Mouse (Mus musculus) layer of hippocampus, adult 9-11 months (tissue): Measurements from ENCODE around the gene Fat3.
A peak's percentile ranks its signal among the peaks of the same experiment; 100 is the strongest.

Experiments used
- DNase-seq: peaks from one replicate; pipeline ENCODE4 v3.0.0; 2022

Fat3 gene

DNA sequence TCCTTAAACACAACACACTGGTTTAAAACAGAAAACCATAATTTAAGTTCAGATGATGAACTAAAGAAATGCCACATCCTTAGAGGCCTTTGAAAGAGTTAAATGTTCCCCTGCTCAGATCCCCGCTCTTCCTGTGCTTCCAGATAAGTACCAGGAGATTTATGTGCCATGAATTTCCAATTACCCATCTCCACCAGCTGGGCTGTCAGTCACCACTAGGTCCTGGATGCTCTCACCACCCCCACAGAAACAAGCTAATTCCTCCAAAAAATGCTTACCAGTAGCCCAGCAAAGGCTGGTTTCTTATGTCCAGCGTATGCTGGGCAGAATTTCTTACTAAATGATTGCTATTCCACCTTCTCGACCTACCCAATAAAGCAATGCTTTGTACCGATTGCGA is 72.5 kb downstream of the Fat3 start:
- peak; percentile 7 for DNase-seq

DNA sequence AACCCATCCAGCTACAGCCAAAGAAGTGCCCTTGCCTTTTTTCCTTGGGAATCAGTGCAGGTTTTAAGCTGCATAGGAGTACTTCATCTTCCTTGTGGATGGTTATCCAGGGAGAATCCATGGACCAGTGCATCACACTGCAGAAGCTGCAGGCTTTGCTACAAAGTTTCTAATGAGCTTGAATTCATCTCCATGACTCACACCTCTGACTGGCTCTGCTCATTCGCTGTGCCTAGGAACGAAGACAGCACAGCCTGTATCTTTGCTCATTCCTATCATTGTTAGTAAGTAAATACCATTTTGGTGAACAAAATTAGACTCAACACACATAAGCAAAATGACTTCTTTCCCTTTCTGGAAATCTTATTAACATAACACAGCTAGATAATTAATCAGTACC is 78.4 kb downstream of the Fat3 start:
- peak; percentile 10 for DNase-seq

DNA sequence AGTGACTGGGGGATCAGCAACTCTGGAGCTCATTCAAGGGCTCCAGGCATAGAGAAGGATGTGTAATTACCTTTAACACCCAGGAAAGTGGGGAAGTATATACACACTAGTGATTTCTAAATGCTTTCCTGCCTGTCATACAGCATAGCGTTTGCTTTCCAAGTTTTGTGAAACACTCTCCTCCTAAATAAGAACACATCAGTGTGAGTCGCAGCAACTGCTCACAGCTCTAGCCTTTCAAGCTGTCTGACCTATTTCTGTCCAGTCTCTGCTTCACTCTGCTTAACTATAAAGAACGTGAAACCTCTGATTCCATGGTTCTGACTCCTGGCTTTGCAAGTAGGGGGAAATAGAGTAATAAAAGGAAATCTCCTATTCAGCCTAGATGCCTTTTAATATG is 98.3 kb downstream of the Fat3 start:
- no peak for DNase-seq

DNA sequence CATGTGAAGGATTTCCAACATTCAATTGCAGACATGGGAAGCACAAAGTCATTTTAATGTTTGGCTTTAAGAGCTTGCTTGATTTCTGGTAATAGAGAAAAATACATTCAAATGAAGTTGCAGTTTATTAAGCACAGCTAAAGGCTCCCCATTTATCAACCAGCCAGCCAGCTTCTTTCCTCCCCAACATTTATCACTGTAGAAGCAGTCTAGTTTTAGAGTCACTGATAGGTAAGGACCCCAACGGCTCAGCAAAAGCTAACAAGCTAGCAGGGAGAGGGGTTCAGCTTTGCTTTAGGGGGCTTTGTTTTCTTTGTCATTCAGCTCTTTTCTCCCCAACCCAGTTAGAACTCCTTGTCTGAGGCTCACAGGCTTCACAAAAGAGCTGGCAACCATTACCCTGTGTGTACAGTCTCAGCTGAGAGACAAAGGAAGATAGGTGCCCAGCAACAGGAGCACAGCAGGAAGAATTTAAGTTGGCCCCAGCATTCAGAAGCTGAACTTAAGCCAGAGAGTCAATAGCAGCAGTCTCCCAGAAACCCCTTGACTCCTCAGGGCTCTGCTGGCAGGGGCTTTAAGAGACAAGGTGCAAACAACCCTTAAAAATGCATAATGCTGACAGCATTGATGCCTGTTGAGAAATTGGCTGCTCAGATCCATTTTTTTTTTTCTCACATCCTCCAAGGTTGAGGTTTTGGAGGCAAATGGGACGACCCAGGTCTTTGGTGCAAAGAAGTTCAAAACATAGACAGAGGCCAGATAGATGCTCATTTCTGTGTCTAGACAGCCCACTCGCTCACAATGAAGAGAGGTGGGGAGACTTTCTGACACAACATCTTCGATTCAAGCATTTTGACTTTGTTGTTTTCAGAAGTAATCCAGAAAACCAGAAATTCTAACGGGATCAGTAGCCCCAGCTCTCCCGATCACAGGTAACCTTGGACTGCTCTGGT is 102.1 kb downstream of the Fat3 start:
- DNase-seq = peak; percentile 18

DNA sequence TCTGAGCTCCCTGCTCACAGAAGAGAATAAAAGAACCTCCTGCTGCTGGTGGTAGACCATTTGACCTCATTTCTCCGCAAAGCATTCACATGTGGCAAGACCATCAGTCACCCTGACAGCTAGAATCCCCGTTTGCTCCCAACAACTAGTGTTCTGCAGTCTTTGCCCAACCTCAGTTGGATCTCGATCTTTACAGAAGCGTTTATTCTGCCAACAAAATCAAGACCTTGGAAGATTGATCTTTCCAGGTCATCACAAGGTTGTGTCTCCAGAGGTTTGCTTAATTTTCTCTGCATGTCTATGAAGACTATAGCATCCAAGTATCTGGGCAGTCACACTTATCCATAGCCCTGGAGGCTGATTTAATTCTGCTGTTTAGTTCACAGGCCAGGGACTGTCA is 111.9 kb downstream of the Fat3 start:
- no peak for DNase-seq

DNA sequence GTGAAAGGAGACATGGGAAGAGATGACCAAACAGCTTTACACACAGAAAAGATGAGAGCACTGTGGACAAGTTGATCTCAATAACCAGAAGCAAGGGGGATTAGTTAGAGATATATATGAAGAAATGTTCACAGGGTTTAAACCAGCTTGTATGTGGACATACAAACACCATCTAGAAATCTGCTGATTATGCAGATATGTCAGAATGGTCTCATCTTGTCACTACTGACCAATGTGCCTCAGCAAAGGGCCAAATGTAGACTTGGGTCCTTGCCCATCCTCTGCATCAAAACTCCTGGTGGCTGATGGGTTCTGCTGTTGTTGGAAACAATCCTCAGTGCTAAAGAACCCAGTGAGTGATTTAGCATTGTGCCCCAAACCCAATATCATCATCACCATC is 113.6 kb downstream of the Fat3 start:
- DNase-seq = no peak

DNA sequence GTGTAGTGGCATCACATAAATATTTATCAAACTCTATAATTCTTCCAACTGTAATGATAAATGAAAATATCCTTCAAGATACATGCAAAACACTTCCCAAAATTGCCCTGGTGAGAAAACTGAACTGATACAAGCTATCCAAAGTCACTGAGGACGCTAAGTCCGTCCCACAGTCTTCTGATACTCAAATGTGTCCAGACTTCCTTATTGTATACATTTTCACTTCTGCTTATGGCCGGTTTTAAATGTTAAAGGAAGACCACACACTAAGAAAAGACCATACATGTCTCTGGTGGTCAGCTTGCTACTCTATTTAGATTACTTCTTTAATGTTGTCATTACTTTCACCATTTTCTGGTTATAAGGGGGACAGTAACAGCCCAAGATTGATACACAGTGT is 137.4 kb downstream of the Fat3 start:
- no peak for DNase-seq

DNA sequence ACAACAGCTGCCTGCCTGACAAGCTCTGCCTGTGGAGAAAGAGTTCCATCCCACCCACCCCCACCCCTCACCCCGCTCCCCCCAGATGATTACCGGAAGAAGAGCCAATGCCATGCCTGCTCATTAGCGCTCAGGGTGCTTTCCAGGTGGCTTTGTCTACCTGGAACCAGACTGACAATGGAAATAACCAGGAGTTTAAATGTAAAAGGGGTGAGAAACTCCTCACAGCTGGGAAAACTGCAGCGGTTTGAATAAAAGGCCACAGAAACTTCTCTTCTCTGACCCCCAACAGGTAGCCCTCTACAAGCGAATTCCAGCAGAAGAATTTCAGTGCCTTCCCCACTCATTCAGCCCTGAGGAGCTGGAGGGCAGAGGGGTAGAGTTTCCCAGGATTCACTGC is 139.3 kb downstream of the Fat3 start:
- no peak for DNase-seq

DNA sequence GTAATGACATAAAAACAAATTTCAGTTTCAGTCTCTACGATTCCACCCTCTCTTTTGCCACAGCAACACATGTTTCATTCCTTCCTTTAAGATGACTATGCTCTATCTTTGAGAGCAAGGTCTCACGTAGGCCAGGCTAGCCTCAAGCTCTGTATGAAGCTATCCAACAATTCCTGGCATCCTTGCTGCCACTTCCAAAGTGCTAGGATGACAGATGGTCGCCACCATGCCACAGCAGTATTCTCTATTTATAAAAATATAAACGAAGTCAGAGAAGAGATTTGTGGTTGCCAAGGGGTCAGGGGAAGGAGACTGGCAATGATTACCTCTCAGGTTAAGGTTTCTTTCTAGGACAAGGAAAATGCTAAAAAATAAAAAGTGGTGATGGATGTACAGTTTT is 144.4 kb downstream of the Fat3 start:
- DNase-seq = no peak

DNA sequence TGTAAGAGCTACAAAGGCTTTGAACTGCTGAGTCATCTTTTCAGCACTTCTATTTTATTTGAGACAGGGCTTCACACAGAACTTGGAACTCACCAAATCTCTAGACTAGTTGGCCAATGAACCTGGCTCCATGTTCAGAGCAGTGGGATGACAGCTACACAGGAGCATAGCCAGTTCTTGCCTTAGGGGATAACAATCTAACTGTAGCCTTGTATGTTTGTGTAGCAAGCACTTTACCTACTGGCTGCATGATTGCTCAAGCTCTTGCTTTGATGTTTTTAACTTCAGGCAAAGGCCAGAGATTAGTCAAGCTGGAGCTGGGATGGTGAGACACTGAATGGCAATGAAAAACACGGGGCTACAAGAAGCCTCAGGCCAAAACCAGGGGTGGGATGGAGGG is 146.2 kb downstream of the Fat3 start:
- no peak for DNase-seq

DNA sequence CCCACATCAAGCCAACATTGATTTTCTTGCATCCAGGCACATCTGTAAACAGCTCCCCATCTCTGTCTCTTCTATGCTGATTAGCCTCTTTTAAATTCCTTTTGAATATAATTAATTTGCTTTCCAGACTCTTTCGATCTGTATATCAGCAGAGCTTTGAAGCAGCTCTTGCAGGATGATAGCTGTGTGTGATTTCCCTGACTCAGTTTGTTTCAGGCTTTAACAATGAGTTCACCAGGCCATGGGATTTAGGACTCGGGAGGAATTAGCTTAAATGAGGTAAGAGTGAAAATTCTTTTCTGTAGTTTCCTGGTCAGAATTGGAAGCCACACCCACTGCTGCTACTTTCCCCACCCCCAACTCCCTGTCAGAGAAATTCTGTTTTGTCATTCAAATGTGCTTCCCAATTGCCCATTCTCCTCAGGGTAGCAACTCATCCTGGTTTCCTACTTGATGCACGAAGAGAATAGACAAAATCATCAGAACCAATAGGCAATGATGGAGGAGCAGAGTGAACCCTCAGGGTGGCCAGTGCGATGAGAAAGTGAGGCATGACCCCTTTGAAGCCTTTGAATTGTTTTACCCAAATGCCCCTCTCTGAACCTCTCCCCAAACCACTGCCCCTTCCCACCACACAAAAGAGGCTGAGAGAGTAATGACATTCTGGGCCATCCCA is 147.9 kb downstream of the Fat3 start:
- no peak for DNase-seq

DNA sequence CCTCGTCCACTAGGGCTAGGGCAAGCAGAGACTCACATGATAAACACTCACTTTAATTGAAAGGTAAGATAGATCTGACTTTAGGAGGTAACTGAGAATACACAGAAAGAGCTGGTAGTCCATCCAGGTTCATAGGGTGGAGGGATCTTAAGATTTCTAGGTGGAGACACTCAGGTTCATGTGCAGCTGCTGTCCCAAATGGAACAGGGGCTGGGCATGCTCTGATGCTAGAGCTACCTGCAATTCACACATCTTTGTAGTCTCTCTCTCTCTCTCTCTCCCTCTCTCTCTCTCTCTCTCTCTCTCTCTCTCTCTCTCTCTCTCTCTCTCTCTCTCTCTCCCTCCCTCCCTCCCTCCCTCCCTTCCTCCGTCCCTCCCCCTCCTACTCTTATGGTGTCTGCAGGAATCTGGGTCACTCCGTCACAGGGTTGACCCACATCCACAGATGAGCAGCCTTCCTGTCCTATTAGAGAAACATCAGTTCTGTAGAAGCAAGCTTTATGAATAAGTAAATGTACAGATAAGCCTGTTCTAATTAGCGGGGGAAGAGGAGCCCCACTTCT is 148.5 kb downstream of the Fat3 start:
- no peak for DNase-seq

DNA sequence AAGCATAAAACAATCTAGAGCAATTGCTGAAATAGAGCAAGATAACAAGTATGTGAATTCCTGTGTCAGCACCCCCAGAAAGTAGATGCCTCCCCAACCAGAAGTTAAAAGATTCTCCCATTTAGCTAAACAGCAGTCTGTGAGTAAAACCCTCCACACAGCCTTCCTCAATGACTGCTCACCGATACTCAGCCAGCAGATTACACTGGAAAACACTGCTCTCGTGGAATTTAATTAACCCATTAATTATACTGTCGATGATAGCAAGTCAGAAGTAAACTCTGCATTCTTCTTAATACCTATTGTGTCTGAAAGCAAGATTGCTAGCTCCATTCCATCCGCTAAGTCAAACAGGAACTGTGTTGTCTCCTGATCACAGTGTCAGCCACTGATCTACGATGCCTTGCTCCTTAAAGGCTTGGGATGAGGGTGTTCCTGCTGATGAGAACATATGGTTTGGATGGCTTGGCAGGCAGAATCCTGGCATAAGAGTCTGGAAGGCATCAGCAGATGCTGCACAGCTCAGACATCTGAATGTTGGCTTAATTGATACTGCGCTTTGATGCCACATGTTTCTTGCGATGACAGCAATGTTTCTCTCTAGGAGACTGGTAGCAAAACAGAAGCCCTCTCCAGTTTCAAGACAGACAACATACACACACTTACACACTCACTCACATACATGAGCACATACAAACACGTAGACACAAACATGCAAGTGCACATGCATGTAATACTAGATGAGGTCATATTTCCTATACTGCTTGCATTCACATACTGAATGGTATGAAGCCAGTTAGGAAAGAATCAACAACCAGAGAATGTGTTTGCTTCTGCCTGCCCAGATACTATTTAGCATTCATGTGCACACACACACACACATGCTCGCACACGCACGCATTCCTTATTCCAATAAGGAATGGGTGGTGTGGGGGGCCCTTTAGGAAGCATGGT is 155.9 kb downstream of the Fat3 start:
- peak; percentile 66 for DNase-seq

DNA sequence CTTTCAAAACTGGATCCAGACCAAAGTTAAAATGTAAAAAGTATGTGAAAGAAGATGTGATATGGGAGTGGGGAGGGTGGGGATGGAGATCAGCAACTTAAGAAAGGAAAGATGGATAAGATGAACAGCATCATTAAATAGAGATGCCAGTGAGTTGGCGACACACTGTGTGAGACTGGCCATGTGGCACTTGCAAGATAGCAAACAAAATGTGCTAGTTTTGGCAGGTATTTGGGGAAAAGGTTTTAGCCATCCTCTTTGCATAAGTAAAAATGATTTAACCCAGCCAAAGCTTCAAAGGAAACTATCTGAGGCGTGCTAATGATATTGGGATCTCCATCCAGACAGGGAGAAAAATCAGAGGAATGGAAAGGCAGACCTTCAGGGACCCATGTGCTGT is 157.9 kb downstream of the Fat3 start:
- DNase-seq = no peak

DNA sequence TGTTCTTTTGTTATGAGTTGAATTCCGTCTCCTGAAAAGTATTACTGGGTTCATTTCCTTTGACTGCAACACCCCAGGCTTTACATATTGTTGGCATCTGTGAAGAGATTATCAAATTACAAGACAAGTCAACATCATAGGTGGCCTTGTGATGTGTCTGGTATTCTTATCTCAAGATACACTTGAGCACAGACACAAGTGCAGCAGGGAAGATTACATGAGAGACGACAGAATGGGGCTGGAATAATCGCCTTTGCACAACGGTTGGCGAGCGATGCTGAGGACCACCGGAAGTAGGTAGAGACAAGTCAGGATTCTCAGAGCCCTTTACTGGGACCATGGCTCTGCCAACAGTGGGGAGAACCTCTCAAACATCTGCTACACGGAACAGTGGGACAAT is 158.5 kb downstream of the Fat3 start:
- DNase-seq = no peak

DNA sequence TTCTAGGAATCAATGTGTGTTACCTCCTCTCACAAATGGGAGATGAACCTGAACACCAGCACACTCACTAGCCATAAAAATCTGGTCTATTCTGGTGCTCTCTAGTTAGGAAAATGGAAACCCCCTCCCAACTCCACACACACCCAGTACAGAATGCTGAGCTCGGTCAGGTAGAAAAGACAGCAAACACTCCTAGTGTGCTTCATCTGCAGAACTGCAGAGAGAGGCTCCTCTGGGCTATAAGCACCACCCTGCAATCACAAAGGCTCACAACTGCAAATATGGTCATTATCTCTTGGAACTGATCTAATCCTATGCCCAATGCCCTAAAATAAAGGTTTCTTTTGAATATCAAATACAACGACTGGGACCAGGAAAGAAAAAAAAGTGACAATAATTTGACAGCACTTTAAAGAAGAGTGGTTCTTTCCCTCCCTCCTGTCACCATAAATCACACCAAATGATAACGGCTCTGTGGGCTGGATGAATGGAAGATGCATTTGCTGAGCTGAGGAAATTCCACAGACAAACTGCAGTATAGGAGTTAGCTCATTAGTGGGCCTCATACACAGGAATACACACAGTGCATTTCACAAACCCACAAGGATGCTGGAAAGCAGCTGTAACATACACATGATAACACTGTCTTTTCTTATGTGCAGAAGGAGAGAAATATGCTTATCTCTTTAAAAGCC is 170.6 kb downstream of the Fat3 start:
- no peak for DNase-seq

DNA sequence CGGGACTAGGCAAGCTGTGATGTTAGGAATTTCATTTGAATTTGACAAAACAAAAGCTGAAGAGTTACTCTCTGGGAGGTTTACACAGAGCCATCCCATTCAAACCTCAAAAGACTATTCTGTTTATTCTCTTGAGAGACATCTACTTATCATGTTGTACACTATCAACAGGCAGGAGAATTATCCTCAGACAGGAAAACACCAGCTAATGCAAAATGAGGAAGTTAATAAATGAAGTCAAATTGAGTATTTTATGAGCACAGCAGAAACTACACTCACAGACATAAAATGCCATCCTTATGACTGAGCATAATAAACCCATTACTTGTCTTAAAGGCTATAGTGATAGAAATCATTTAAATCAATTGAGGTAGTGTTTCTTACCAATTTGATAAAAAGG is 182.1 kb downstream of the Fat3 start:
- no peak for DNase-seq

DNA sequence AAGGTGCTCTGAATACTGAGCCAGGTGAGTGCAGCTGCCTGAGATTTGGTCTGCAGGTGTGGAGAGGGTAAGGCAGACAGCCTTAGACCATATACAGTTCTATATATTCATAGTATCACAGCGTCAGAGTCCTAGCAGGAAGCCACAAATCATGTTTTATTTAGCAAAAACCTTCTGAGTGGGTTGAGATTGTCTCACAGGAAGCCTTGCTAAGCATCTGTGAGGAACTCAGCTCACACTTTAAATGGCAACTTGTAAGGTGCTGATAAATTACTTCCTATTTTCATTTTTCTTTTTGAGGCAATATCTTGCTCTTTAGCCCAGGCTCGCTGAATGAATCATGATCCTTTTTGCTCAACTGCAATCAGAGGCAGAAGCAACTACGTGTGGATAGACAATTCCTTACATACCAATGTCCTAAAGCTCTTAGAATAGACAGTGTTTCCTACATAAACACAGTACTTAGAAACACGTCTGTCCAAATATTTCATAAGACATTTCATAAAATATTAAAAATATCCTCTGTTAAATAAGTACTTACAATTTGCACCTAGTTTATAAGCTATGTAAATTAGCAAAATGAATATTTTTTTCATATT is 188.4 kb downstream of the Fat3 start:
- no peak for DNase-seq

DNA sequence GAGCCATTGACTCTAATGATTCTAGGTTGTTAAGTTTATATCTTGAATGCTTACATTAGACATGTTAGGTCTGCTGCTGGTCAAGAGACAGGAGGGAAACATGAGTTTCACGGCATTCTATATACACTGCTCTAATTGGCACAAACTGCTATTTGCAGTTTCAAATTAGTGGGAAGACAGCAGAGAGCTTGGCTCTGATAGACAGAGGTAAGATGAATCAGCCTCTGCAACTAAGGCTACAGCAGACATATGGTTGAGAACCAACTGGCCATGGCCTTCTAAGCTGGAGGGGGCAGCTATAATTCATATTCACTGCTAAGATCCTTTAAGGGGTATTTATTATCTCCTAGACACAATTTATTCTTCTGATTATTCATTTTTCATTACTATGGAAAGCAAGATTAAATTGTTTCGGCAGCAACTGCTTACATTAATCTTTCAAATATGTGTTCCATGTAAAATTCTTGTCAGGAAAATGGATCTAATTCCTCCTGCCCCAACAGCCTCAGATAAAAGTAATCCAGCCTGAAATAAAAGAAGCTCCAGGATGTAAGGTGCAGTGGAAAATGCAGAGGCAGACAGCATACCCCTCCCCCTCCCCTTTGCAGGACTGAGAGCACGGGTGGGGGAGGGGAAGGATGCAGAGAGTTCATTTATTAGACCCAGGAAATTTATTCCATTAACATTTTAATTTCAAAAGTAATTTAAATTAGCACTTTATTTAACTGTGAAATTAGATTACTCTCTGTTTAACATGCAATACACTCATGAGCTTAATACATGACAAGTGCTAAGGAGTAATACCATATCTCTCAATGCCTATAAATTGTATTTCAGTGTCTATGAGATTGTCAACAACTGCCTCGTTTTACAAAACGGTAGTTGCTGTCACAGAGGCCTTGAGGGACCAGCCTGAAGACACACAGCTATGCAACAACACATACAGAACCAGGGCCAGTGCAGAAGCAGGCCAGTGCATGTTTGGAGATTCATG is 189.9 kb downstream of the Fat3 start:
- no peak for DNase-seq

DNA sequence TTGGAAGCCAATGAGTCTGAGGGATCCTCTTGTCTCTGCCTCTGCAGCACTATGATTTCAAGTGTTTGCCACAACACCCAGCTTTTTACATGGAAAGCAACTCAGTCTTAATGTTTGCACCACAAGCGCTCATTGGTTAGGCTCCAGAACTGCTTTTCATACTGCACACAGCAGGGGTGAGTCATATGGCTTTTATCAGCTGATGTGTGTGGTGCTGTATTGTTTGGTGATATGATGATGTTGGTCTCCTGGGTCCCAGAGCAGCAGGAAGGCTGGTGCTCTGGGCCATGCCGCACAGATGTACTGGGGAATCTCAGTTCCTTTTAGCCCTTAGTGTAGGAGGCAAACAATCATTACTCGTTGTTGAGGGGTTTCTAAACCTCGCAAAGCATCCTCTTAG is 190.8 kb downstream of the Fat3 start:
- no peak for DNase-seq

DNA sequence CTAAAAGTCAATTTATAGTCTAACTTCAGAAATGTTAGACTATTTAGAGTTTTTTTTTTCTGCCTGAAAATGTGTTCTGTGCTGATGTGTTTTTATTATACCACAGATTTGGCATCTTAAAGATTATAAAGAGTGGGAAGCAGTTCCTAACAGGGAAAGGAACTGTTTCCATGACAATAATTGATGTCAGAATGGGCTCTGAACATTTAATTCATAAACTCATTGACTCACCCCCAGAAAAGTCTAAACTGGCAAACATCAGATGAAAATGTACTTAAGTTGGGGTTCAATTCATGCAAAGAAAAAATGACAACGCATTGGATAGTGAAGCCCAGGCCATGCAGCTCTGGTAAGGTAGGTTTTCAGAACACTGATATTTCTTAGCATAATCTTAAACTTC is 193.3 kb downstream of the Fat3 start:
- DNase-seq = no peak
